Mouse (Mus musculus) testis, adult 2 months (tissue): Measurements from ENCODE around the gene Atp1b1. TPM values are rescaled to one million over a fixed set of nuclear protein-coding genes. Genes with fewer than 3 reads are reported as not detected.

Experiments used
- H3K27ac ChIP-seq: fragments of 200-500 bp; 2 replicates; pipeline ENCODE4 v1.5.1; 2012; ENCODE audit warnings: low read depth, low read length; ENCODE audit not compliant: control insufficient read depth, insufficient read depth
- H3K27me3 ChIP-seq: fragments of 200-500 bp; 2 replicates; pipeline ENCODE4 v1.6.1; 2012; ENCODE audit warnings: mild to moderate bottlenecking, low read length, moderate library complexity; ENCODE audit not compliant: control insufficient read depth, insufficient read depth
- H3K36me3 ChIP-seq: fragments of 200-500 bp; 2 replicates; pipeline ENCODE4 v1.6.1; 2012; ENCODE audit warnings: mild to moderate bottlenecking, low read length; ENCODE audit not compliant: control insufficient read depth, insufficient read depth
- H3K4me1 ChIP-seq: fragments of 200-500 bp; 2 replicates; pipeline ENCODE4 v1.6.1; 2012; ENCODE audit warnings: low read length; ENCODE audit not compliant: control insufficient read depth, insufficient read depth
- H3K4me3 ChIP-seq: fragments of 200-500 bp; 2 replicates; pipeline ENCODE4 v1.5.1; 2012; ENCODE audit warnings: low read depth, mild to moderate bottlenecking, low read length, moderate library complexity, mixed read lengths; ENCODE audit not compliant: control insufficient read depth
- CTCF ChIP-seq: fragments of 200-500 bp; IDR thresholded peaks from 2 replicates; pipeline ENCODE4 v1.5.1; 2012; ENCODE audit warnings: low read depth, mild to moderate bottlenecking, inconsistent platforms, low read length, moderate library complexity; ENCODE audit not compliant: control insufficient read depth, insufficient read depth, insufficient replicate concordance
- POLR2A ChIP-seq: fragments of 200-500 bp; IDR thresholded peaks from 2 replicates; pipeline ENCODE4 v1.6.1; 2012; ENCODE audit warnings: low read depth, mild to moderate bottlenecking, inconsistent platforms, low read length, moderate library complexity; ENCODE audit not compliant: control insufficient read depth
- polyA plus RNA-seq: library from polyadenylated mRNA; depleted of rRNA; stranded (reverse); fragments of >200 nt; gene quantifications from 2 replicates; pipeline ENCODE4 v1.2.3, GENCODE M21; 2012

Atp1b1 gene
- polyA plus RNA-seq, 1 experiment, result 15.8 TPM

GRCm38 (mm10) chr1:164455614-164456013 lies 2.5 kb downstream of the Atp1b1 start:
- TF ChIP-seq CTCF, result no peak
- TF ChIP-seq POLR2A, result no peak
- H3K4me1 ChIP-seq, result peaks cover 13% of the 10 kb centered on the region
- no peaks in the 10 kb centered on the region for H3K36me3 ChIP-seq
- H3K4me3 ChIP-seq, result no peak overlapping the region
- no peak overlapping the region for H3K27ac ChIP-seq
- no peaks in the 10 kb centered on the region for H3K27me3 ChIP-seq

GRCm38 (mm10) chr1:164454747-164455400 lies 3.3 kb downstream of the Atp1b1 start:
- H3K4me3 ChIP-seq, result no peak overlapping the region
- TF ChIP-seq POLR2A, result no peak
- TF ChIP-seq CTCF, result no peak
- H3K4me1 ChIP-seq, result peaks cover 13% of the 10 kb centered on the region
- no peaks in the 10 kb centered on the region for H3K36me3 ChIP-seq
- H3K27me3 ChIP-seq, result no peaks in the 10 kb centered on the region
- no peak overlapping the region for H3K27ac ChIP-seq

- Histone ChIP-seq H3K27me3 (no peaks in the 10 kb centered on the region), H3K36me3 (no peaks in the 10 kb centered on the region), H3K4me3 (no peak overlapping the region), H3K4me1 (peaks cover 12% of the 10 kb centered on the region), H3K27ac (no peak overlapping the region)
- TF ChIP-seq POLR2A (no peak), CTCF (no peak)
Observed at GRCm38 (mm10) chr1:164453739-164454138, 4.4 kb downstream of the Atp1b1 start.

GRCm38 (mm10) chr1:164453146-164453545 lies 5.0 kb downstream of the Atp1b1 start:
- Histone ChIP-seq H3K27me3 (no peaks in the 10 kb centered on the region), H3K4me3 (no peak overlapping the region), H3K27ac (no peak overlapping the region), H3K4me1 (peaks cover 6% of the 10 kb centered on the region), H3K36me3 (no peaks in the 10 kb centered on the region)
- TF ChIP-seq CTCF (no peak), POLR2A (no peak)

GRCm38 (mm10) chr1:164452580-164452979 lies 5.6 kb downstream of the Atp1b1 start:
- Histone ChIP-seq H3K27me3 (no peaks in the 10 kb centered on the region), H3K4me1 (peaks cover 4% of the 10 kb centered on the region), H3K4me3 (no peak overlapping the region), H3K36me3 (no peaks in the 10 kb centered on the region), H3K27ac (no peak overlapping the region)
- TF ChIP-seq CTCF (no peak), POLR2A (no peak)

GRCm38 (mm10) chr1:164451346-164451745 lies 6.8 kb downstream of the Atp1b1 start:
- Histone ChIP-seq H3K4me1 (no peaks in the 10 kb centered on the region; the same call in 1 of the 2 replicates), H3K4me3 (no peak overlapping the region), H3K27ac (no peak overlapping the region), H3K36me3 (no peaks in the 10 kb centered on the region), H3K27me3 (no peaks in the 10 kb centered on the region)
- no peak for TF ChIP-seq POLR2A
- no peak for TF ChIP-seq CTCF

- H3K4me1 ChIP-seq, result no peaks in the 10 kb centered on the region; the same call in 1 of the 2 replicates
- H3K36me3 ChIP-seq, result no peaks in the 10 kb centered on the region
- no peak overlapping the region for H3K4me3 ChIP-seq
- H3K27me3 ChIP-seq, result no peaks in the 10 kb centered on the region
- no peak overlapping the region for H3K27ac ChIP-seq
- TF ChIP-seq CTCF, result no peak
Observed at GRCm38 (mm10) chr1:164450644-164451043, 7.5 kb downstream of the Atp1b1 start.
